Mouse (Mus musculus): ENCODE results near the gene Fam98c.

Gene Fam98c

GRCm38 (mm10) chr7:29108992-29109955 is 46.8 kb downstream of the Fam98c start:
- DNase-seq (ENCODE audit: low spot score) = peak; percentile 66
